ENCODE assay signal across 9 mouse cellular contexts in the genomic region with DNA sequence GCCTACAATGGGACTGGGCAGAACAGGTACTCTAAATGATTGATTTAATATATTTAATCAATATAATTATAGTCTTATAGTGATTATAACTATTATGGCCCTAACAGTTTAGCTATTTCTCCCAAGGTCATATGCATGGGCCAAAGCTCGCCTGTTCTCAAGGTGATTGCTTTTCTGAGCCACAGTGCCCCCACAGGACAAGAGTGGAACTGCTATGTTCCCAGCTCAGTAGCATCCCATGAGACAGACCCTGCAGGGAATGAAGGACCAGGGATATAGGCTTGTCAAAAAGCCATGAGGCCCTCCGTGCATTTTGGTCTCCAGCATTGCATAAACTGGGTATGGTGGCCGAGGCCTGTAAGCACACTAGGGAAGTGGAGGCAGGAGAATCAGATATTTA. TPM values are rescaled to one million over a fixed set of nuclear protein-coding genes. Genes with fewer than 3 reads are reported as not detected.
DNase-seq lines count a peak whose midpoint lies in the region; ATAC-seq and TF ChIP-seq lines count a peak whose summit lies in the region.
"Had no signal": no experiment of that assay in that cellular context is flagged by ENCODE, and none has a peak within 500 bp of the region (broad histone marks: within the 10 kb centered on the region; RNA-seq: fewer than 3 reads in every experiment).

No protein-coding gene starts in this region.

- ATAC-seq in common myeloid progenitor, adult 5-6 weeks (replicated peaks; ENCODE audit: low read depth, poor library complexity, severe bottlenecking) = peak; percentile 83
- no peak for ATAC-seq in erythroblast, adult 5-6 weeks (replicated peaks; ENCODE audit: low FRiP score, poor library complexity, severe bottlenecking)

- WGBS in lung, adult 2 months = 26% methylated on average over 3 of the region's 3 CpGs

- H3K4me1 ChIP-seq in lung, adult 2 months (ENCODE audit: control insufficient read depth, insufficient read depth, low read length) = no peaks in the 10 kb centered on the region

- TF ChIP-seq CTCF in lung, adult 2 months (IDR thresholded peaks at IDR 0.05; ENCODE audit: insufficient read depth, low read length) = peak; percentile 92

- no peak overlapping the region for H3K4me3 ChIP-seq in lung, adult 2 months (replicated peaks; ENCODE audit: extremely low read depth, low read depth, low read length)
- H3K4me3 ChIP-seq: erythroblast, embryonic 14.5 days had no signal

- no peak for TF ChIP-seq POLR2A in lung, adult 2 months (IDR thresholded peaks at IDR 0.05; ENCODE audit: borderline replicate concordance, extremely low read depth, low read depth, low read length)

- peak; percentile 27 for DNase-seq in A20 (ENCODE audit: low read depth, low spot score)
- peak; percentile 77 for DNase-seq in R1 (ENCODE audit: low read depth, low spot score)
- peak; percentile 53 for DNase-seq in gastrocnemius, postnatal 10 days
- DNase-seq in kidney, postnatal 10 days = peak; percentile 78
- peak; percentile 64 for DNase-seq in lung, adult 2 months
- peak; percentile 73 for DNase-seq in retina, postnatal 1 day

RNA-seq across cellular contexts. Expression of gene Ngf, which starts 3.1 kb away (rescaled TPM):
- not detected in 2 replicates for total RNA-seq in common myeloid progenitor, adult 5-6 weeks (2017)
- 1 to 10 TPM; 1.3 to 1.8 TPM for total RNA-seq in gastrocnemius, postnatal 10 days (2021)
- 1.5 and 1.7 TPM in 2 replicates for polyA plus RNA-seq in lung, adult 2 months (2012; rRNA removed)
- total RNA-seq in erythroblast, adult 5-6 weeks (2015; ENCODE audit: low replicate concordance) = not detected in 2 replicates
- total RNA-seq in erythroblast, adult 5-6 weeks (2017; ENCODE audit: low replicate concordance) = not detected in 2 replicates
- polyA plus RNA-seq: erythroblast, embryonic 14.5 days had no signal

Comparison
In these comparisons a context has a peak if more than half of its experiments do, and no peak if none do; other contexts are left out.
1. DNase-seq: peak in every context shown above with its lines; median percentile 78 in kidney, postnatal 10 days; 77 in R1; 73 in retina, postnatal 1 day; 64 in lung, adult 2 months; 53 in gastrocnemius, postnatal 10 days; 27 in A20.